Mouse (Mus musculus): ENCODE data around the gene Gorasp1. TPM values are rescaled to one million over a fixed set of nuclear protein-coding genes. Genes with fewer than 3 reads are reported as not detected.

The Gorasp1 gene
- polyA plus RNA-seq, 1 experiment, result 10.5 TPM

GRCm38 (mm10) chr9:119902410-119903151 is 34.8 kb downstream of the Gorasp1 start:
- H3K36me3 ChIP-seq (ENCODE audit: control insufficient read depth, insufficient read depth), result peaks cover 39% of the 10 kb centered on the region

GRCm38 (mm10) chr9:119899446-119899845 is 37.9 kb downstream of the Gorasp1 start:
- H3K79me2 ChIP-seq (ENCODE audit: control insufficient read depth, insufficient read depth), result peaks cover 44% of the 10 kb centered on the region
- TF ChIP-seq POLR2AphosphoS2 (IDR thresholded peaks at IDR 0.05; ENCODE audit: insufficient read length, low read depth), result no peak
- no peak overlapping the region for H3K4me2 ChIP-seq (ENCODE audit: low read depth)
- H3ac ChIP-seq (ENCODE audit: control insufficient read depth, insufficient read length), result no peak overlapping the region
- no peak overlapping the region for H3K4me3 ChIP-seq
- H3K36me3 ChIP-seq (ENCODE audit: control insufficient read depth, insufficient read depth), result peaks cover 9% of the 10 kb centered on the region
- H3K27me3 ChIP-seq (ENCODE audit: control insufficient read depth, insufficient read depth, insufficient read length), result no peaks in the 10 kb centered on the region

More at GRCm38 (mm10) chr9:119902410-119903151, 34.8 kb downstream of the Gorasp1 start:
- Histone ChIP-seq H3K4me2 (ENCODE audit: low read depth) (no peak overlapping the region), H3K79me2 (ENCODE audit: control insufficient read depth, insufficient read depth) (peaks cover 20% of the 10 kb centered on the region), H3ac (ENCODE audit: control insufficient read depth, insufficient read length) (no peak overlapping the region), H3K27me3 (ENCODE audit: control insufficient read depth, insufficient read depth, insufficient read length) (no peaks in the 10 kb centered on the region), H3K4me3 (no peak overlapping the region)
- TF ChIP-seq SRF (IDR thresholded peaks at IDR 0.05; ENCODE audit: control insufficient read depth, insufficient read length, low read depth) (no peak), MYOG (IDR thresholded peaks at IDR 0.05; ENCODE audit: control insufficient read depth in 1 of 3, insufficient read depth in 1 of 3, insufficient read length in 2 of 3, low read depth in 2 of 3) (no peak)

GRCm38 (mm10) chr9:119895040-119895721 is 42.2 kb downstream of the Gorasp1 start:
- H3K27me3 ChIP-seq (ENCODE audit: control insufficient read depth, insufficient read depth, insufficient read length), result no peaks in the 10 kb centered on the region
- H3K4me2 ChIP-seq (ENCODE audit: low read depth), result peak overlapping the region; percentile 69
- TF ChIP-seq SRF (IDR thresholded peaks at IDR 0.05; ENCODE audit: control insufficient read depth, insufficient read length, low read depth) (no peak), MYOD1 (IDR thresholded peaks at IDR 0.05; ENCODE audit: control insufficient read depth in 1 of 3, insufficient read length in 2 of 3, low read depth in 2 of 3) (no peak), POLR2AphosphoS2 (IDR thresholded peaks at IDR 0.05; ENCODE audit: insufficient read length, low read depth) (no peak), MAX (IDR thresholded peaks at IDR 0.05; ENCODE audit: low read depth) (no peak), REST (IDR thresholded peaks at IDR 0.05; ENCODE audit: insufficient read depth, insufficient read length) (no peak), CEBPB (IDR thresholded peaks at IDR 0.05; ENCODE audit: insufficient read depth, poor library complexity, severe bottlenecking) (no peak), TCF12 (IDR thresholded peaks at IDR 0.05; ENCODE audit: insufficient read depth, poor library complexity, severe bottlenecking) (no peak), USF1 (IDR thresholded peaks at IDR 0.05; ENCODE audit: low read depth) (no peak), TCF3 (IDR thresholded peaks at IDR 0.05; ENCODE audit: insufficient read length, low read depth) (no peak), MYOG (IDR thresholded peaks at IDR 0.05; ENCODE audit: control insufficient read depth in 1 of 3, insufficient read depth in 1 of 3, insufficient read length in 2 of 3, low read depth in 2 of 3) (no peak), POLR2A (IDR thresholded peaks at IDR 0.05; ENCODE audit: insufficient read length, low read depth) (no peak), E2F4 (IDR thresholded peaks at IDR 0.05; ENCODE audit: insufficient read depth) (no peak)
- H3K4me3 ChIP-seq, result peak overlapping the region; percentile 31
- no peaks in the 10 kb centered on the region for H3K36me3 ChIP-seq (ENCODE audit: control insufficient read depth, insufficient read depth)
- peak overlapping the region; percentile 32 for H3ac ChIP-seq (ENCODE audit: control insufficient read depth, insufficient read length)
- peaks cover 42% of the 10 kb centered on the region for H3K79me2 ChIP-seq (ENCODE audit: control insufficient read depth, insufficient read depth)

- Histone ChIP-seq H3K27me3 (ENCODE audit: control insufficient read depth, insufficient read depth, insufficient read length) (no peaks in the 10 kb centered on the region), H3K4me3 (peak within 1 kb of the TSS; percentile 31), H3K4me2 (ENCODE audit: low read depth) (peak within 1 kb of the TSS; percentile 74), H3K79me2 (ENCODE audit: control insufficient read depth, insufficient read depth) (peaks cover 38% of the 10 kb centered on the region), H3ac (ENCODE audit: control insufficient read depth, insufficient read length) (peak within 1 kb of the TSS; percentile 32), H3K36me3 (ENCODE audit: control insufficient read depth, insufficient read depth) (no peaks in the 10 kb centered on the region)
- TF ChIP-seq POLR2AphosphoS2 (IDR thresholded peaks at IDR 0.05; ENCODE audit: insufficient read length, low read depth) (peak; percentile 68), TCF12 (IDR thresholded peaks at IDR 0.05; ENCODE audit: insufficient read depth, poor library complexity, severe bottlenecking) (no peak), TCF3 (IDR thresholded peaks at IDR 0.05; ENCODE audit: insufficient read length, low read depth) (no peak), REST (IDR thresholded peaks at IDR 0.05; ENCODE audit: insufficient read depth, insufficient read length) (no peak), SRF (IDR thresholded peaks at IDR 0.05; ENCODE audit: control insufficient read depth, insufficient read length, low read depth) (no peak), POLR2A (IDR thresholded peaks at IDR 0.05; ENCODE audit: insufficient read length, low read depth) (peak; percentile 60), MAX (IDR thresholded peaks at IDR 0.05; ENCODE audit: low read depth) (no peak)
These were observed 42.9 kb downstream of the Gorasp1 start, which contains the start of gene Wdr48 for GRCm38 (mm10) chr9:119894339-119895009. Wdr48 (plus strand) TSS chr9:119894878.

- peak overlapping the region; percentile 31 for H3K4me3 ChIP-seq
- peak overlapping the region; percentile 74 for H3K4me2 ChIP-seq (ENCODE audit: low read depth)
- TF ChIP-seq POLR2A (IDR thresholded peaks at IDR 0.05; ENCODE audit: insufficient read length, low read depth), result no peak
- TF ChIP-seq USF1 (IDR thresholded peaks at IDR 0.05; ENCODE audit: low read depth), result no peak
- no peak for TF ChIP-seq SRF (IDR thresholded peaks at IDR 0.05; ENCODE audit: control insufficient read depth, insufficient read length, low read depth)
These were observed 43.5 kb downstream of the Gorasp1 start for GRCm38 (mm10) chr9:119893881-119894280.

More at GRCm38 (mm10) chr9:119893881-119894280, 43.5 kb downstream of the Gorasp1 start:
- no peaks in the 10 kb centered on the region for H3K27me3 ChIP-seq (ENCODE audit: control insufficient read depth, insufficient read depth, insufficient read length)
- H3K36me3 ChIP-seq (ENCODE audit: control insufficient read depth, insufficient read depth), result no peaks in the 10 kb centered on the region
- H3ac ChIP-seq (ENCODE audit: control insufficient read depth, insufficient read length), result no peak overlapping the region
- H3K79me2 ChIP-seq (ENCODE audit: control insufficient read depth, insufficient read depth), result peaks cover 35% of the 10 kb centered on the region
